Mouse (Mus musculus) stomach, embryonic 16.5 days (tissue): ENCODE results near the gene Klhl29. TPM values are rescaled to one million over a fixed set of nuclear protein-coding genes. Genes with fewer than 3 reads are reported as not detected.

Experiments
- ATAC-seq: fragments of 200-750 bp; cut with Nextera tagmentation; 2 replicates; pipeline ENCODE4 v1.8.0; 2017; ENCODE audit warnings: moderate number of reproducible peaks, moderate TSS enrichment; ENCODE audit not compliant: insufficient read depth, low FRiP score
- H3K27ac ChIP-seq: fragments of 300-500 bp; sonication (generic); 2 replicates; pipeline ENCODE4 v1.5.1; 2014; ENCODE audit warnings: low read length
- H3K27me3 ChIP-seq: fragments of 300-500 bp; sonication (generic); 2 replicates; pipeline ENCODE4 v1.6.1; 2014; ENCODE audit warnings: low read length, control low read depth, mixed read lengths; ENCODE audit not compliant: control insufficient read depth, insufficient read depth
- H3K36me3 ChIP-seq: fragments of 300-500 bp; sonication (generic); 2 replicates; pipeline ENCODE4 v1.6.1; 2014; ENCODE audit warnings: low read length; ENCODE audit not compliant: control insufficient read depth, insufficient read depth
- H3K4me1 ChIP-seq: fragments of 300-500 bp; sonication (generic); 2 replicates; pipeline ENCODE4 v1.6.1; 2014; ENCODE audit warnings: low read length, control low read depth, mixed read lengths; ENCODE audit not compliant: control insufficient read depth, insufficient read depth
- H3K4me2 ChIP-seq: fragments of 300-500 bp; sonication (generic); 2 replicates; pipeline ENCODE4 v1.6.1; 2014; ENCODE audit warnings: low read depth, low read length, mixed read lengths
- H3K4me3 ChIP-seq: fragments of 300-500 bp; sonication (generic); replicated peaks from 2 replicates; pipeline ENCODE4 v1.5.1; 2014; ENCODE audit warnings: mild to moderate bottlenecking, low read length
- H3K9ac ChIP-seq: fragments of 300-500 bp; sonication (generic); 2 replicates; pipeline ENCODE4 v1.6.1; 2014; ENCODE audit warnings: low read length
- H3K9me3 ChIP-seq: fragments of 300-500 bp; sonication (generic); replicated peaks from 2 replicates; pipeline ENCODE4 v1.6.1; 2016; ENCODE audit warnings: low read length, control low read depth; ENCODE audit not compliant: control insufficient read depth
- WGBS: fragments of 180-500 bp; shearing (Covaris S2); extraction: QIAGEN DNeasy Blood & Tissue Kit; methylation state at CpG from one replicate; pipeline ENCODE4 v1.1.7; 2014; 5-methylcytosine and 5-hydroxymethylcytosine counted together
- polyA plus RNA-seq: library from polyadenylated mRNA; unstranded; fragments of >200 nt; fragmentation: Nextera tagmentation; extraction: Ambion mirVana; gene quantifications from 2 replicates; pipeline ENCODE4 v1.2.1, GENCODE M21; 2015

The Klhl29 gene
- polyA plus RNA-seq, 1 experiment from 2014 or later = 0.76 TPM

DNA sequence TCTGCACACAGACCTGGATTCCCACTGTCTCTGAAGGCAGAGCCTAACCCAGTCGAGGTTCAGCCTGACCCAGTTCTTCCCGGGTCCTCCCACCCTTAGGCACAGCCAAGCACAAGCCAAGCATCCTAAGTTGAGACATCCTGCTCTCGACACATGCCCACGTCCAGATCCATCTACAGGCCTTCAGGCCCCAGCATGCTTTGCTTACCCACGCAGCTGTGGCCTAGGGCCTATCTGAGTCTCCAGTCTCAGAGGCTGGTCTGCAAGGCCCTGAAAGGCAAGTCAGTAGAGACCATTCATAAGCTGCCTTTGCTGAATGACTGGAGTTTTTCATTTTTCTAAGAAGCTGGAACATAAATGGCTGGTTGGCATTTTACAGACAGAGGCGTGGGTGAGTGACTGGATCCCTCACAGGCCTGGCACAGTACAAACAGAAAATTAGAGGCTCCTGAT, 35.3 kb downstream of the Klhl29 start:
- H3K9me3 ChIP-seq = no peaks in the 10 kb centered on the region
- no peaks in the 10 kb centered on the region for H3K36me3 ChIP-seq
- 0 out of 2 replicates have a peak, but pooled peaks cover under 1% of the 10 kb centered on the region for H3K4me1 ChIP-seq
- H3K4me3 ChIP-seq = no peak overlapping the region
- H3K27me3 ChIP-seq = no peaks in the 10 kb centered on the region
- no peak for ATAC-seq
- no peak overlapping the region for H3K9ac ChIP-seq
- H3K27ac ChIP-seq = no peak overlapping the region
- 83% methylated on average over 6 of the region's 6 CpGs for WGBS
- no peak overlapping the region for H3K4me2 ChIP-seq

GRCm38 (mm10) chr12:5336927-5337712, 38.4 kb downstream of the Klhl29 start:
- no peak overlapping the region for H3K27ac ChIP-seq
- no peak overlapping the region for H3K4me2 ChIP-seq
- no peaks in the 10 kb centered on the region for H3K9me3 ChIP-seq
- no peaks in the 10 kb centered on the region for H3K27me3 ChIP-seq
- H3K36me3 ChIP-seq = no peaks in the 10 kb centered on the region
- H3K4me1 ChIP-seq = peaks cover 3% of the 10 kb centered on the region; the same call in 1 of the 2 replicates
- no peak for ATAC-seq
- 53% methylated on average over 8 of the region's 8 CpGs for WGBS
- no peak overlapping the region for H3K4me3 ChIP-seq
- no peak overlapping the region for H3K9ac ChIP-seq

GRCm38 (mm10) chr12:5336331-5336730, 39.2 kb downstream of the Klhl29 start:
- Histone ChIP-seq H3K27ac (no peak overlapping the region), H3K4me2 (no peak overlapping the region), H3K9me3 (no peaks in the 10 kb centered on the region), H3K4me1 (peaks cover 5% of the 10 kb centered on the region; the same call in 1 of the 2 replicates), H3K4me3 (no peak overlapping the region), H3K27me3 (no peaks in the 10 kb centered on the region), H3K36me3 (no peaks in the 10 kb centered on the region), H3K9ac (no peak overlapping the region)
- 74% methylated on average over 6 of the region's 6 CpGs for WGBS
- ATAC-seq = no peak

DNA sequence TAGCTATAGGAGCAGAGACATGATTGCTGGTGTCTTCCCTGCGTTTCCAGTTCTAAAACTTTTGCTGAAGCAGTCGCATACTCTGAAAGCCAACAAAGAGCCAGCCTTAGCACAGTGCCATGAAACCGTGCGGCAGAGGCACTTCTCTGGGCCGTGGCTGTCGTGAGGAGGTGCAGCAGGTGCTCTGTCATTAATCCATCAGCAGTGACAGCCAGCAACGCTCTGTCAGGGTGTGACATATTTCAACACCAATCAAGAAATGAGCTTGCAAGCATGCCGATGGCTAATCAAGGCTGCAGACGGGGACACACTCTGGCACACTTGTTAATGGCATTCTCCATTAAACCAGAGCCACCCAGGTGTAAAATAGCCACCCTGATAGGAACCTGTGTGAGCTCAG, 40.5 kb downstream of the Klhl29 start:
- WGBS = 59% methylated on average over 9 of the region's 9 CpGs
- Histone ChIP-seq H3K4me2 (no peak overlapping the region), H3K27ac (no peak overlapping the region), H3K36me3 (no peaks in the 10 kb centered on the region), H3K4me3 (no peak overlapping the region), H3K9ac (no peak overlapping the region), H3K27me3 (no peaks in the 10 kb centered on the region), H3K9me3 (no peaks in the 10 kb centered on the region), H3K4me1 (peaks cover 5% of the 10 kb centered on the region; the same call in 1 of the 2 replicates)
- ATAC-seq = no peak

DNA sequence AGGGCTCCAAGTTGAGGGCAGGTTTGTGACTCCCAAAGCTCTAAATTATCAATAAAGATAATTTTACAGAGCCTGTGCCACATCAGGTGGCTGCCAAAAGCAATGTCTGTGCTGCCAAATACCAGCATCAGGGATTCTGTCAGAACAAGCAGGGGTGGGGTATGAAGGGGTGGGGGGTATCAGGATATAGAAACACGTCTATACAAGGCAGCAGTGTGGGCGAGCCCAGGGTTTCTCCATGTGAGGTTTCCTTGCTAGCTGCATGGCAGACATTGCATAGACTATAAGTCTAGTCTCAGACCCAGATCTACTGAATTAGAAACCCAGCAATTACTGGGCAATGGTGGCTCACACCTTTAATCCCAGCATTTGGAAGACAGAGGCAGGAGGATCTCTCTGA, 41.3 kb downstream of the Klhl29 start:
- Histone ChIP-seq H3K9ac (no peak overlapping the region), H3K27me3 (no peaks in the 10 kb centered on the region), H3K9me3 (no peaks in the 10 kb centered on the region), H3K27ac (no peak overlapping the region), H3K4me2 (no peak overlapping the region), H3K36me3 (no peaks in the 10 kb centered on the region), H3K4me1 (peaks cover 5% of the 10 kb centered on the region; the same call in 1 of the 2 replicates), H3K4me3 (no peak overlapping the region)
- 84% methylated on average over 2 of the region's 2 CpGs for WGBS
- ATAC-seq = no peak

DNA sequence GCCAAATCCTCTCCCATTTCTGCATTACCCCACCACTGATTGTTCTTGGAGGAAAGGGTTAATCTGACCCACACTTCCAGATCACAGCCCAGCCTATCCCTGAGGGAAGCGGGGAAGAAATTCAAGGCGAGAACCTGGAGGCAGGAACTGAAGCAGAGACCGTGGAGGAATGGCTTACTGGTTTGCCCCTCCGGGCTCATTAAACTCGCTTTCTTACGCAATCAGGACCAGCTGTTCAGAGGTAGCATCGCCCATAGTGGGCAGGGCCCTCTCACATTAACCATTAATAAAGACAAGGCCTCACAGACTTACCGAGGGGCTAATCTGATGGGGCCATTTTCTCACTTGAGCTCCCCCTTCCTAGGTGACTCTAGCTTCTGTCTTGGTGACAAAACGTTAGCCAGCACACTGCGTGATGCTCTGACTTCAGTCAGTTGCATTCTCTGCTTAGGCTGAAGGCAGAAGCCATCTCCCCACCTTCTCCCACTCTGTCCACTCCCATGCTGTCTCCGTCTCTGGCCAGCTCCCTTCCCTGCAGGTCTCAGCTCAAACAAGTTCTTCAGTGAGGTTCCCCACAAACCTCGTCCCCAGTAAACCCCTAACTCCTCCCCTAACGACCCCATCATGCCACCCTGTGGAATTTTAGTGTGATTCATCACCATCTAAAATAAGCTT, 43.5 kb downstream of the Klhl29 start:
- Histone ChIP-seq H3K4me2 (no peak overlapping the region), H3K4me3 (no peak overlapping the region), H3K4me1 (peaks cover 5% of the 10 kb centered on the region; the same call in 1 of the 2 replicates), H3K9ac (no peak overlapping the region), H3K27me3 (no peaks in the 10 kb centered on the region), H3K9me3 (no peaks in the 10 kb centered on the region), H3K36me3 (no peaks in the 10 kb centered on the region), H3K27ac (no peak overlapping the region)
- WGBS = 59% methylated on average over 13 of the region's 13 CpGs
- no peak for ATAC-seq

DNA sequence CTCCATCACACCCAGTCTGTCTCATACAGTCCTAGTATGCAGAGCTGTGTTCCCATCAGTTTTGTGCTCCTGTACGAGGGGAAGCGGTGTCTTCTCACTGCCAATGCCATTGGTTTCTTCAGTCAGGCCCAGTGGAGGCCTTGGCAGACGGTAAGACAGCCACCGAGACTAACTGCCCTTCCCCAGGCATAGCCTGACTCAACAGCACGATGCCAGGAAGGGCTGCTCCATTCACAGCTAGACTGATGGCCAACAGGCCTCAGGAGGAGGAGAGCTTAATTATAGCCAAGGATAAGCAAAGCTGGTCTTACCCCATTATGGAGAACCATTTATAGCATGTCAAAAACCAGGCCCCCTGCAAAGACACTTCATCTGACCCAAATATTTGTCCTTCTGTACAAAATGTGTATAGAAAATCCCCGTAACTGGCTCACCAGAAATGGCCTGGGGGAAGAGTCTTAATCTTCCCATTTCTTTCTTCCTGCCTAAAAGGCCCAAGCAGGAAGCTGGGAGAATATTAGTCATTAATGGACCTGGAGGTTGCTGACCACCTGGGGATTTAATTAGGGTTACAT, 44.9 kb downstream of the Klhl29 start:
- no peak overlapping the region for H3K4me3 ChIP-seq
- 78% methylated on average over 6 of the region's 6 CpGs for WGBS
- ATAC-seq = no peak

GRCm38 (mm10) chr12:5322444-5323087, 52.9 kb downstream of the Klhl29 start:
- 75% methylated on average over 9 of the region's 9 CpGs for WGBS

More for the DNA sequence above, 44.9 kb downstream of the Klhl29 start:
- Histone ChIP-seq H3K9ac (no peak overlapping the region), H3K9me3 (no peaks in the 10 kb centered on the region), H3K27ac (no peak overlapping the region), H3K36me3 (no peaks in the 10 kb centered on the region), H3K4me1 (peaks cover 5% of the 10 kb centered on the region; the same call in 1 of the 2 replicates), H3K27me3 (no peaks in the 10 kb centered on the region), H3K4me2 (no peak overlapping the region)

More at GRCm38 (mm10) chr12:5322444-5323087, 52.9 kb downstream of the Klhl29 start:
- H3K27ac ChIP-seq = no peak overlapping the region
- no peak overlapping the region for H3K9ac ChIP-seq
- no peaks in the 10 kb centered on the region for H3K27me3 ChIP-seq
- no peaks in the 10 kb centered on the region; the same call in 1 of the 2 replicates for H3K4me1 ChIP-seq
- ATAC-seq = no peak
- no peaks in the 10 kb centered on the region for H3K36me3 ChIP-seq
- H3K4me3 ChIP-seq = no peak overlapping the region
- H3K9me3 ChIP-seq = no peaks in the 10 kb centered on the region
- H3K4me2 ChIP-seq = no peak overlapping the region
